ENCODE assay signal across 24 mouse cellular contexts in the genomic region with DNA sequence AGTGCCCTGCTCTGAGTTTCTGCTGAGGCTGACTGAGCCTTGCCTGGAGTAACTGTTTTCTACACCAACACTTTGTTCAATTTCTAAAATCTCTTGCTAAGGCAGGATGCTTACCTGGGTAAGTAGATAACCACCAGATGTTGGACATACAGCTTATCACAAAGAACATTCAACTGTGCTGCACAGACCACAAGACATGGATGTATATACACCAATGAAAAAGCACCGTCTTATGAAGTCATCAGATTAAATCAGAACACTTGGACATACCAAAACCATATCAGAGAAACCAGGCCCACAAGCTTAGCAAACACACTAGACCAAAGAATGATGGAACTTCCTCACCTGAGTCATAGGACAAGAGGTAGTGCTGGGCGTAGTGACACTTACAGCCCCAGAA. TPM values are rescaled to one million over a fixed set of nuclear protein-coding genes. Genes with fewer than 3 reads are reported as not detected.
"Had no signal": no experiment of that assay in that cellular context is flagged by ENCODE, and none has a peak within 500 bp of the region (broad histone marks: within the 10 kb centered on the region; RNA-seq: fewer than 3 reads in every experiment).

No protein-coding gene starts in this region.

- H3K27me3 ChIP-seq: liver, embryonic 13.5 days; midbrain, embryonic 13.5 days; midbrain, embryonic 15.5 days; neural tube, embryonic 13.5 days; neural tube, embryonic 15.5 days had no signal

- ATAC-seq: midbrain, embryonic 13.5 days; midbrain, embryonic 15.5 days had no signal

- H3K27ac ChIP-seq: midbrain, embryonic 10.5 days; midbrain, embryonic 13.5 days; midbrain, embryonic 15.5 days; neural tube, embryonic 13.5 days; neural tube, embryonic 15.5 days had no signal

- H3K36me3 ChIP-seq: liver, embryonic 13.5 days; midbrain, embryonic 13.5 days; midbrain, embryonic 15.5 days; neural tube, embryonic 13.5 days; neural tube, embryonic 15.5 days had no signal

- H3K4me2 ChIP-seq: lung, embryonic 14.5 days; midbrain, embryonic 15.5 days; neural tube, embryonic 15.5 days had no signal

- H3K4me3 ChIP-seq: midbrain, embryonic 13.5 days; midbrain, embryonic 15.5 days; neural tube, embryonic 13.5 days; neural tube, embryonic 15.5 days had no signal

- DNase-seq: liver, embryonic 13.5 days; lung, adult 18-20 months; lung, embryonic 14.5 days; lung, postnatal 10 days; lung, postnatal 4 days; retina, postnatal 1 day; right cerebral cortex, adult 18-20 months; right cerebral cortex, postnatal 25 days; right cerebral cortex, postnatal 4 days; spleen, adult 18-20 months; thymus, adult 18-20 months; thymus, postnatal 14 days; thymus, postnatal 36 days had no signal

- H3K9ac ChIP-seq: liver, embryonic 13.5 days; lung, embryonic 14.5 days; midbrain, embryonic 13.5 days; midbrain, embryonic 15.5 days; neural tube, embryonic 13.5 days; neural tube, embryonic 15.5 days had no signal

- H3K9me3 ChIP-seq: liver, embryonic 13.5 days; midbrain, embryonic 10.5 days; midbrain, embryonic 13.5 days; midbrain, embryonic 15.5 days; neural tube, embryonic 13.5 days; neural tube, embryonic 15.5 days had no signal

RNA-seq across cellular contexts. Expression of a gene that starts 20.1 kb away (rescaled TPM):
- polyA plus RNA-seq: liver, embryonic 13.5 days; liver, embryonic 16.5 days had no signal

RNA-seq across cellular contexts. Expression of a gene that starts 56.8 kb away (rescaled TPM):
- polyA plus RNA-seq: lung, embryonic 14.5 days; lung, embryonic 16.5 days; midbrain, embryonic 10.5 days; midbrain, embryonic 13.5 days; midbrain, embryonic 15.5 days; myocyte; neural tube, embryonic 11.5 days; neural tube, embryonic 13.5 days; neural tube, embryonic 15.5 days; small intestine, adult 2 months; stomach, embryonic 14.5 days had no signal
